Mouse (Mus musculus) embryonic facial prominence, embryonic 11.5 days (tissue): ENCODE data around the gene Cln5. TPM values are rescaled to one million over a fixed set of nuclear protein-coding genes. Genes with fewer than 3 reads are reported as not detected.
A peak's percentile ranks its signal among the peaks of the same experiment; 100 is the strongest.

Source experiments
- ATAC-seq: fragments of 200-750 bp; cut with Nextera tagmentation; replicated peaks from 2 replicates; pipeline ENCODE4 v1.8.0; 2017; ENCODE audit warnings: low read depth; ENCODE audit not compliant: insufficient number of reproducible peaks, low FRiP score, low TSS enrichment
- DNase-seq: peaks from one replicate; pipeline ENCODE4 v3.0.0-alpha.2; 2015; ENCODE audit warnings: low spot score
- H3K27ac ChIP-seq: fragments of 300-500 bp; sonication (generic); replicated peaks from 2 replicates; pipeline ENCODE4 v1.5.1; 2014; ENCODE audit warnings: mild to moderate bottlenecking, low read depth, low read length, control low read depth
- H3K27me3 ChIP-seq: fragments of 300-500 bp; sonication (generic); 2 replicates; pipeline ENCODE4 v1.6.1; 2014; ENCODE audit warnings: mild to moderate bottlenecking, low read length, moderate library complexity, mixed read lengths; ENCODE audit not compliant: control insufficient read depth, insufficient read depth
- H3K36me3 ChIP-seq: fragments of 300-500 bp; sonication (generic); replicated peaks from 2 replicates; pipeline ENCODE4 v1.6.1; 2014; ENCODE audit warnings: low read depth, mild to moderate bottlenecking, low read length, moderate library complexity, mixed read lengths; ENCODE audit not compliant: control insufficient read depth, insufficient read depth
- H3K4me1 ChIP-seq: fragments of 300-500 bp; sonication (generic); 2 replicates; pipeline ENCODE4 v1.6.1; 2014; ENCODE audit warnings: low read length, mixed read lengths; ENCODE audit not compliant: control insufficient read depth, insufficient read depth
- H3K4me2 ChIP-seq: fragments of 300-500 bp; sonication (generic); 2 replicates; pipeline ENCODE4 v1.6.1; 2014; ENCODE audit warnings: low read depth, mild to moderate bottlenecking, control low read depth, low read length, moderate library complexity
- H3K4me3 ChIP-seq: fragments of 300-500 bp; sonication (generic); 2 replicates; pipeline ENCODE4 v1.5.1; 2014; ENCODE audit warnings: low read depth, low read length, control low read depth
- H3K9ac ChIP-seq: fragments of 300-500 bp; sonication (generic); replicated peaks from 2 replicates; pipeline ENCODE4 v1.6.1; 2014; ENCODE audit warnings: mild to moderate bottlenecking, control low read depth, low read length
- H3K9me3 ChIP-seq: fragments of 300-500 bp; sonication (generic); replicated peaks from 2 replicates; pipeline ENCODE4 v1.6.1; 2016; ENCODE audit warnings: mild to moderate bottlenecking, low read length, inconsistent platforms, mixed read lengths; ENCODE audit not compliant: control insufficient read depth
- WGBS: fragments of 180-500 bp; shearing (Covaris S2); extraction: QIAGEN DNeasy Blood & Tissue Kit; methylation state at CpG from one replicate; pipeline ENCODE4 v1.1.7; 2014; 5-methylcytosine and 5-hydroxymethylcytosine counted together
- polyA plus RNA-seq: library from polyadenylated mRNA; unstranded; fragments of >200 nt; fragmentation: Nextera tagmentation; extraction: Ambion mirVana; gene quantifications from 2 replicates; pipeline ENCODE4 v1.2.1, GENCODE M21; 2014

Cln5 gene
- polyA plus RNA-seq, 1 experiment from 2014 or later = 31.8 TPM

DNA sequence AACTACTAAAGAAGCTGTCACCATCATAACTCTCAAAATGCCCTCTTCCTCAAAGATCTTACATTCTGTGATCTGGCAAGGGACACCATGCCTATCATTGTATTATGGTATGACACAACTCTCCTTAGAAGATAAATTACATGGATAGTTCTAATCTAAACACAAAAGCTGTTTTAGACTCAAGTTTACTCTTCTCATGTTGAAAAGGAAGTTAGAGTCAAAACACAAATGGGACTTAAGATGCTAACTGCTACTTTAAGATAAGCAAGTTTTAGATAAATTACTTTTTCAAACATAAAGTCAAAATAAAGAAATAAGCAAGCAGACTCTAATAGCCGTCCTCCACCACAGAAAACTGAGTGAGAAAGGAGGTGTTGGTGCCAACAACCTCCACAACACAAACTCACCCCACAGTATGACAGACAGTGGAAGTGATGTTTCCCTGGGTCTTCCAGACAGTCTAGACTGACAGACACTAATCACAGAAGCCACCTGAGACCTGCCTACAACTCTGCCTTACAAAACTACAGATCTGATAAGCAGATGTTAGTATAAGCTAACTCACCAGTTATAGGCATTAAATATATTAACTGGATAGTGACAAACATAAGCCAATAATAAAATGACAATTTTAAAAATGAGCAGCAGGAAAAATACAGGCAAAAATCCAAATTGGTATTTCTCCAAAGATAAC, 16.0 kb downstream of the Cln5 start:
- ATAC-seq = no peak
- no peaks in the 10 kb centered on the region for H3K27me3 ChIP-seq
- no peaks in the 10 kb centered on the region for H3K9me3 ChIP-seq
- 82% methylated on average over 1 of the region's 1 CpGs for WGBS
- no peak overlapping the region for H3K4me3 ChIP-seq
- DNase-seq = no peak
- no peak overlapping the region for H3K9ac ChIP-seq
- peaks cover 2% of the 10 kb centered on the region; the same call in 1 of the 2 replicates for H3K36me3 ChIP-seq
- no peaks in the 10 kb centered on the region for H3K4me1 ChIP-seq
- no peak overlapping the region for H3K4me2 ChIP-seq
- H3K27ac ChIP-seq = no peak overlapping the region

DNA sequence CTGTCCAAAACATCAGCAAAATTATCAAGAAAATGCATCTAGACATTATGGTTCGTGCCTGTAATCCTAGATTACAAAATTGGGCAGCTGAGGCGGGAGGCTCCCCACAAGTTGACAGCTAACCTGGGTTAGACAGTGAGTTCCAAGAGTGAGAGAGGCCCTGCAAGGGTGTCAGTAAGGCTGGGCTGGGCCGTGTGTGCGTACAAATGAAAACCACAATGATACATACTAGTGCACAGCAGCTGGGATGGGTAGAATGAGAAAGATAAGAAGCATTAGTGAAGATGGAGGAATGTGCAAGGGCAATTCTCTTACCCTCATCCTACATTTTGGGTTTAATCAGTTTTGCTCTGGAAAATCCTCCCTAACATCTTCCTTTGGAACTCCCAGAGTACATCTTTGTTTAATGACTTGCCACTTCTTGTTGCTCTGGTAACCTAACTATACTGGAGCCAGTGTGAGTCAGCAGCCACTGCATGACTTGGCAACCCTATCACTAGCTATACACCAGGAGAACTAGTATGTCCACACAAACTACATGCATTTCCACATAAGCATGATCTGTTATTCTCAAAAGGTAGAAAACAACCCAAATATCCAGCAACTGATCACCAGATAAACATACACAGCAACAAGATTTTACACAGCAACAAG, 16.8 kb downstream of the Cln5 start:
- H3K9me3 ChIP-seq = no peaks in the 10 kb centered on the region
- H3K4me3 ChIP-seq = no peak overlapping the region
- no peaks in the 10 kb centered on the region for H3K27me3 ChIP-seq
- no peak overlapping the region for H3K27ac ChIP-seq
- DNase-seq = no peak
- H3K4me2 ChIP-seq = no peak overlapping the region
- ATAC-seq = no peak
- H3K36me3 ChIP-seq = peaks cover 2% of the 10 kb centered on the region; the same call in 1 of the 2 replicates
- 88% methylated on average over 4 of the region's 4 CpGs for WGBS
- H3K9ac ChIP-seq = no peak overlapping the region
- no peaks in the 10 kb centered on the region for H3K4me1 ChIP-seq

DNA sequence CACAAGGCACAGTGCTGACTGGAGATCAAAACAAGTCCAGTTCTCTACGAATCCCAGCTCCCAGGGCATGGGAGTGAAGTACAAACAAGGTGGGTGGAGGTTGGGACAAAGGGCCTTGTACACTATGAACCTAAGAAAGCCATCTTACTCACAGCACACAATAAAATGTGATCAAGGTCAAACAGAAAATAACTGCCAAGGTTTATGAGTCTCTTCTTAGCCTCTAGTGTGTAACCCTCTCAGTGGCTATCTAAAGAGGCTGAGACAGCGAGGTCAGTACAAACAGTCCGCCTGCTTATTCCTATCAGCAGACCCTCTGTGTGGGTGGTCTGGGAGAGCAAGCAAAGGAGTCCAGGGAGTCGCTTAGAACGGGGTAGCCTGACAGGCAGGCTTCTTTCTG, 17.8 kb downstream of the Cln5 start:
- Histone ChIP-seq H3K27me3 (no peaks in the 10 kb centered on the region), H3K36me3 (peaks cover 2% of the 10 kb centered on the region; the same call in 1 of the 2 replicates), H3K27ac (no peak overlapping the region), H3K4me2 (no peak overlapping the region), H3K9me3 (no peaks in the 10 kb centered on the region), H3K4me3 (no peak overlapping the region), H3K4me1 (no peaks in the 10 kb centered on the region), H3K9ac (no peak overlapping the region)
- DNase-seq (no peak), ATAC-seq (no peak)
- 89% methylated on average over 5 of the region's 5 CpGs for WGBS

DNA sequence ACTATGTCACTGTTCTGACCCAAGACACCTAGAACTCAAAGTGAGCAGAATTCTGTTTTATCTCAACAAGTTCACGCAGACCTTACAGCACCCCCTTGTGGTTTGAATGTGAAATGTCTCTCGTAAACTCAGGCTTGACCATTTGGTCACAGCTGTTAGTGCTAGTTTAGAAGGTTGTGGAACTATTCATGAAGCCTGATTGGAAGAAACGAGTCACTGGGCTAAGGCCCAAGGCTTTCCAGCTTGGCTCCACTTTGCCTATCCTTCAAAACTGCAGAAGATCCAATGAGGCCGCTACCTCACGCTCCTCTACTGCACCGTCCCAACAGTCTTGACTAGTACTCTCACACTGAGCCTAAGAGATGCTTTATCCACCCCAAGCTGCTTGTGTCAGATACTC, 18.6 kb downstream of the Cln5 start:
- H3K4me1 ChIP-seq = no peaks in the 10 kb centered on the region
- H3K27ac ChIP-seq = no peak overlapping the region
- no peaks in the 10 kb centered on the region for H3K9me3 ChIP-seq
- no peak overlapping the region for H3K4me2 ChIP-seq
- no peak overlapping the region for H3K9ac ChIP-seq
- 79% methylated on average over 6 of the region's 6 CpGs for WGBS
- H3K27me3 ChIP-seq = no peaks in the 10 kb centered on the region
- peak; percentile 68 for DNase-seq
- peaks cover 2% of the 10 kb centered on the region; the same call in 1 of the 2 replicates for H3K36me3 ChIP-seq
- H3K4me3 ChIP-seq = no peak overlapping the region
- no peak for ATAC-seq

DNA sequence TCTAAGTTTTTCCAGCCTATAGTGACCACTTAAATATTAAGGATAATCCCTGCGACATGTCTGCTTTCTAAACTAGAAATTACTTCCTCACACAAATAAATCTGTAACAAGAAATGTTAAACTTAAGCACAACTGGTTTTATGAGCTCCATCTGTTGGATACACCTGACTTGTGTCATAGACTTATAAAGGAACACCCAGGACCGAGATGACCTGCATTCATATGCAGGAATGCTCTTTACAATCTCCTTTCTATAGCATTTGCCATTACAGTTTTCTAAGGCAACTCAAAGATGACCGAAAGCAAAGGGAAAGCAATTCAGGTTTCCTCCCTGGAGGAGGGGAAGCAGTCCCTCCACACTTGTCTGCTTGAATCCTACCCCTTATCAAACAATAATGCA, 23.2 kb downstream of the Cln5 start:
- Histone ChIP-seq H3K4me1 (no peaks in the 10 kb centered on the region), H3K4me2 (no peak overlapping the region), H3K27me3 (no peaks in the 10 kb centered on the region), H3K4me3 (no peak overlapping the region), H3K9me3 (no peaks in the 10 kb centered on the region), H3K27ac (no peak overlapping the region), H3K36me3 (peaks cover 2% of the 10 kb centered on the region; the same call in 1 of the 2 replicates), H3K9ac (no peak overlapping the region)
- 95% methylated on average over 3 of the region's 3 CpGs for WGBS
- DNase-seq (no peak), ATAC-seq (no peak)

DNA sequence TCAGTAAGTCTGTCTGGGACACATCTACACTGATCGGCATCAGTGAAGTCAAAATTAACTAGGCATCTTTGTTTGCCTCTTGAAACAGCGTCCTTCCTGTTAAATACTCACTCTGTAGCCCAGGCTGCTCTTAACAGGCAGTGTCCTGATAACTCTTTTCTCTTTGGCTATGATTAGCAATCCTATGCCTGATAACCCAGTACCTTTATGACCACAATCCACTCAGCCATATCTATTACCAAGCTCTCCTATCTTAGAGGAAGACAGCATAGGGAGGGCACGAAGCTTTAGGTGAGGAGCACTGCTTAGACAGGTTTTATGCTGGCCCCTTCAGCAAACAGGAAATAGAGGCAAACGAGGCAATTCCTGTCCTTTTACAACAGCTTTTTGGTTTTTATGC, 23.7 kb downstream of the Cln5 start:
- H3K36me3 ChIP-seq = peaks cover 2% of the 10 kb centered on the region; the same call in 1 of the 2 replicates
- ATAC-seq = no peak
- 73% methylated on average over 4 of the region's 4 CpGs for WGBS

DNA sequence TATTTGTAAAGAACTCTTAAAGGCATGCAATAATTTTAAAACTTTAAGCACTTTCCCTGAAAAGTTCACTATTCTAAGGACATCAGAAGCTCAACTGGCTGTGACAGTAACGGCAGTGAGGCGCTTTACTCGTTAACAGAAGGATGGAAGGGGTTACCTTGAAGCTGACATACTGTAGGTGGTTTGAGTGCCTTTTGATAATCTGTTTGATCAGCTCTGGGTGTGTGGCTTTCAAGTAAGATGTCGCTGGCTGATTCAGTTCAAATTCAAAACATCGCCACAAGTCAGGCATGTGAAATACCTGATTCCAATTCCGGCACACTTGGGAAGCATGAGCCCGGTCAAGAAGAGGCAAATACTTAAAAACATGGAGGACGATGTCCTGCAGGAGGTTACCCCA, 25.0 kb downstream of the Cln5 start:
- H3K4me2 ChIP-seq = no peak overlapping the region
- no peak overlapping the region for H3K27ac ChIP-seq
- no peaks in the 10 kb centered on the region for H3K27me3 ChIP-seq
- DNase-seq (no peak), ATAC-seq (no peak)
- no peaks in the 10 kb centered on the region for H3K4me1 ChIP-seq
- H3K4me3 ChIP-seq = no peak overlapping the region
- 93% methylated on average over 8 of the region's 8 CpGs for WGBS
- H3K9ac ChIP-seq = no peak overlapping the region
- H3K9me3 ChIP-seq = no peaks in the 10 kb centered on the region
- H3K36me3 ChIP-seq = peaks cover 2% of the 10 kb centered on the region; the same call in 1 of the 2 replicates

More for the DNA sequence above, 23.7 kb downstream of the Cln5 start:
- Histone ChIP-seq H3K27me3 (no peaks in the 10 kb centered on the region), H3K4me2 (no peak overlapping the region), H3K27ac (no peak overlapping the region), H3K9me3 (no peaks in the 10 kb centered on the region), H3K4me3 (no peak overlapping the region), H3K9ac (no peak overlapping the region), H3K4me1 (no peaks in the 10 kb centered on the region)
- no peak for DNase-seq

DNA sequence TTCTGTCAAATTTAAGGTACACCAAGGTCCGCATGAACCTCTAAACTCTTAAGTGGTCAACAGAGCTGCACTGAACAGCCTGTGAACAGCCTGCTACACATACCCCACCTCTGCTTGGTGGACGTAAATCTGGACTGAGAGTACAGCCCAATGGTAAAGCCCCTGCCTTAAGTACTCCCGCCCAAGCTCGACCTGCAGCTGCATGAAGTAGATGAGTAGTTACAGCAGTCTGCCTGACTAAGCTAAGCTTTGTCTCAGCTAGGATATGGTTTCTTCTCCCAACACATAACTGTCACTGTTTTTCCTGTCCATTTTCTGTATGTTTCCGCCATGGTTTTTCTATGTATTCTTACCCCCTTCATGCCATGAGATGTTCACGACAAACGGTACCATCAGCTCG, 25.8 kb downstream of the Cln5 start:
- Histone ChIP-seq H3K27me3 (no peaks in the 10 kb centered on the region), H3K36me3 (peaks cover under 1% of the 10 kb centered on the region; the same call in 1 of the 2 replicates), H3K4me2 (no peak overlapping the region), H3K27ac (no peak overlapping the region), H3K4me3 (no peak overlapping the region), H3K9ac (no peak overlapping the region), H3K9me3 (no peaks in the 10 kb centered on the region), H3K4me1 (no peaks in the 10 kb centered on the region)
- DNase-seq (no peak), ATAC-seq (no peak)
- 92% methylated on average over 8 of the region's 8 CpGs for WGBS
